Mouse (Mus musculus) forebrain, postnatal 0 days (tissue): ENCODE data around the gene Ptpro. TPM values are rescaled to one million over a fixed set of nuclear protein-coding genes. Genes with fewer than 3 reads are reported as not detected.

Experiments
- ATAC-seq: fragments of 200-750 bp; cut with Nextera tagmentation; 2 replicates; pipeline ENCODE4 v1.8.0; 2017; ENCODE audit warnings: mild to moderate bottlenecking, moderate library complexity
- DNase-seq: peaks from one replicate; pipeline ENCODE4 v3.0.0-alpha.2; 2015
- H3K27ac ChIP-seq: fragments of 300-500 bp; sonication (generic); 2 replicates; pipeline ENCODE4 v1.5.1; 2014; ENCODE audit warnings: low read depth, mild to moderate bottlenecking, antibody characterized with exemption, low read length, moderate library complexity, mixed read lengths
- H3K27me3 ChIP-seq: fragments of 300-500 bp; sonication (generic); 2 replicates; pipeline ENCODE4 v1.6.1; 2014; ENCODE audit warnings: mild to moderate bottlenecking, low read length, mixed read lengths; ENCODE audit not compliant: insufficient read depth
- H3K36me3 ChIP-seq: fragments of 300-500 bp; sonication (generic); 2 replicates; pipeline ENCODE4 v1.6.1; 2014; ENCODE audit warnings: mild to moderate bottlenecking, moderate library complexity; ENCODE audit not compliant: insufficient read depth
- H3K4me1 ChIP-seq: fragments of 300-500 bp; sonication (generic); 2 replicates; pipeline ENCODE4 v1.6.1; 2014; ENCODE audit warnings: antibody characterized with exemption; ENCODE audit not compliant: insufficient read depth
- H3K4me2 ChIP-seq: fragments of 300-500 bp; sonication (generic); 2 replicates; pipeline ENCODE4 v1.6.1; 2014; ENCODE audit warnings: low read depth, mild to moderate bottlenecking, moderate library complexity
- H3K4me3 ChIP-seq: fragments of 300-500 bp; sonication (generic); 2 replicates; pipeline ENCODE4 v1.5.1; 2014; ENCODE audit warnings: low read depth, low read length, mixed read lengths
- H3K9ac ChIP-seq: fragments of 300-500 bp; sonication (generic); 2 replicates; pipeline ENCODE4 v1.6.1; 2014; ENCODE audit warnings: mild to moderate bottlenecking
- H3K9me3 ChIP-seq: fragments of 300-500 bp; sonication (generic); 2 replicates; pipeline ENCODE4 v1.6.1; 2016; ENCODE audit warnings: low read length
- CTCF ChIP-seq: sonication (generic); IDR thresholded peaks from 2 replicates; pipeline ENCODE4 v1.5.1; 2016; ENCODE audit warnings: antibody characterized with exemption, control low read depth, low read depth
- WGBS: fragments of 180-500 bp; shearing (Covaris S2); extraction: QIAGEN DNeasy Blood & Tissue Kit; methylation state at CpG from one replicate; pipeline ENCODE4 v1.1.7; 2014; 5-methylcytosine and 5-hydroxymethylcytosine counted together
- polyA plus RNA-seq: library from polyadenylated mRNA; unstranded; fragments of >200 nt; fragmentation: Nextera tagmentation; extraction: Ambion mirVana; gene quantifications from 2 replicates; pipeline ENCODE4 v1.2.1, GENCODE M21; 2015
- total RNA-seq: library from RNA; depleted of rRNA; stranded (reverse); fragments of >200 nt; gene quantifications from 2 replicates; pipeline ENCODE4 v1.2.3, GENCODE M21; 2014

The Ptpro gene
- total and polyA plus RNA-seq, 2 experiments from 2014 or later: 45.2 to 132 TPM

GRCm38 (mm10) chr6:137422777-137423176, 170.7 kb downstream of the Ptpro start:
- no peak for TF ChIP-seq CTCF
- Histone ChIP-seq H3K9me3 (no peaks in the 10 kb centered on the region), H3K9ac (no peak overlapping the region), H3K27me3 (no peaks in the 10 kb centered on the region), H3K4me3 (no peak overlapping the region), H3K4me1 (no peaks in the 10 kb centered on the region), H3K27ac (no peak overlapping the region), H3K4me2 (no peak overlapping the region), H3K36me3 (peaks cover 14% of the 10 kb centered on the region)
- 94% methylated on average over 4 of the region's 4 CpGs for WGBS
- ATAC-seq (no peak), DNase-seq (no peak)

GRCm38 (mm10) chr6:137423830-137424229, 171.7 kb downstream of the Ptpro start:
- no peaks in the 10 kb centered on the region for H3K9me3 ChIP-seq
- no peak overlapping the region for H3K4me3 ChIP-seq
- peaks cover 13% of the 10 kb centered on the region for H3K36me3 ChIP-seq
- H3K27me3 ChIP-seq: no peaks in the 10 kb centered on the region
- H3K4me2 ChIP-seq: no peak overlapping the region
- no peak for TF ChIP-seq CTCF
- 80% methylated on average over 10 of the region's 10 CpGs for WGBS
- no peaks in the 10 kb centered on the region for H3K4me1 ChIP-seq
- DNase-seq (no peak), ATAC-seq (no peak; the same call in 1 of the 2 replicates)
- no peak overlapping the region for H3K9ac ChIP-seq
- no peak overlapping the region for H3K27ac ChIP-seq

GRCm38 (mm10) chr6:137425500-137426432, 173.6 kb downstream of the Ptpro start:
- no peak for ATAC-seq
- no peaks in the 10 kb centered on the region for H3K27me3 ChIP-seq
- DNase-seq: no peak

GRCm38 (mm10) chr6:137433521-137434137, 181.5 kb downstream of the Ptpro start:
- H3K27me3 ChIP-seq: no peaks in the 10 kb centered on the region
- peaks cover 7% of the 10 kb centered on the region; the same call in 1 of the 2 replicates for H3K36me3 ChIP-seq
- H3K27ac ChIP-seq: peak overlapping the region; percentile 64
- H3K4me3 ChIP-seq: no peak overlapping the region
- H3K9me3 ChIP-seq: no peaks in the 10 kb centered on the region
- ATAC-seq (peak; percentile 91), DNase-seq (peak; percentile 67)
- 26% methylated on average over 14 of the region's 14 CpGs for whole genome bisulfite sequencing
- H3K4me2 ChIP-seq: no peak overlapping the region
- TF ChIP-seq CTCF: no peak
- H3K4me1 ChIP-seq: no peaks in the 10 kb centered on the region
- H3K9ac ChIP-seq: no peak overlapping the region

More at GRCm38 (mm10) chr6:137425500-137426432, 173.6 kb downstream of the Ptpro start:
- TF ChIP-seq CTCF: no peak
- WGBS: 50% methylated on average over 14 of the region's 14 CpGs
- no peak overlapping the region for H3K4me3 ChIP-seq
- H3K4me2 ChIP-seq: no peak overlapping the region
- no peak overlapping the region for H3K9ac ChIP-seq
- no peaks in the 10 kb centered on the region for H3K9me3 ChIP-seq
- H3K4me1 ChIP-seq: no peaks in the 10 kb centered on the region
- peaks cover 16% of the 10 kb centered on the region for H3K36me3 ChIP-seq
- H3K27ac ChIP-seq: no peak overlapping the region

- Histone ChIP-seq H3K9me3 (no peaks in the 10 kb centered on the region), H3K27me3 (no peaks in the 10 kb centered on the region; the same call in 1 of the 2 replicates), H3K27ac (no peak overlapping the region), H3K36me3 (peaks cover 10% of the 10 kb centered on the region; the same call in 1 of the 2 replicates), H3K9ac (no peak overlapping the region), H3K4me1 (no peaks in the 10 kb centered on the region), H3K4me2 (no peak overlapping the region), H3K4me3 (no peak overlapping the region)
- ATAC-seq (no peak), DNase-seq (no peak)
- TF ChIP-seq CTCF: no peak
- 49% methylated on average over 4 of the region's 4 CpGs for WGBS
Measured at GRCm38 (mm10) chr6:137437486-137437885, 185.4 kb downstream of the Ptpro start.

- no peak overlapping the region for H3K4me3 ChIP-seq
- peak; percentile 64 for ATAC-seq
- H3K4me1 ChIP-seq: no peaks in the 10 kb centered on the region
- H3K27ac ChIP-seq: no peak overlapping the region
- no peak overlapping the region for H3K9ac ChIP-seq
- H3K27me3 ChIP-seq: no peaks in the 10 kb centered on the region; the same call in 1 of the 2 replicates
- TF ChIP-seq CTCF: no peak
- WGBS: 12% methylated on average over 16 of the region's 16 CpGs
- peaks cover 16% of the 10 kb centered on the region; the same call in 1 of the 2 replicates for H3K36me3 ChIP-seq
- no peak overlapping the region for H3K4me2 ChIP-seq
- DNase-seq: peak; percentile 55
- no peaks in the 10 kb centered on the region for H3K9me3 ChIP-seq
Measured at GRCm38 (mm10) chr6:137437902-137438580, 185.9 kb downstream of the Ptpro start.
